Mouse (Mus musculus) v-Abl transformed pro-B cells (cell line): ENCODE data around the gene Trnt1.

Experiments
- in situ Hi-C, 2 experiments: fragments of 400-800 bp; cut with MboI; formaldehyde crosslinking; loops; one replicate each; pipeline ENCODE4 v1.15.1; 2025; ENCODE audit not compliant: unreplicated experiment in 2 of 2

The Trnt1 gene

GRCm38 (mm10) chr6:106766774-106767173 lies 2.1 kb upstream of the Trnt1 start:
- in situ Hi-C loops, result no loop called here

DNA sequence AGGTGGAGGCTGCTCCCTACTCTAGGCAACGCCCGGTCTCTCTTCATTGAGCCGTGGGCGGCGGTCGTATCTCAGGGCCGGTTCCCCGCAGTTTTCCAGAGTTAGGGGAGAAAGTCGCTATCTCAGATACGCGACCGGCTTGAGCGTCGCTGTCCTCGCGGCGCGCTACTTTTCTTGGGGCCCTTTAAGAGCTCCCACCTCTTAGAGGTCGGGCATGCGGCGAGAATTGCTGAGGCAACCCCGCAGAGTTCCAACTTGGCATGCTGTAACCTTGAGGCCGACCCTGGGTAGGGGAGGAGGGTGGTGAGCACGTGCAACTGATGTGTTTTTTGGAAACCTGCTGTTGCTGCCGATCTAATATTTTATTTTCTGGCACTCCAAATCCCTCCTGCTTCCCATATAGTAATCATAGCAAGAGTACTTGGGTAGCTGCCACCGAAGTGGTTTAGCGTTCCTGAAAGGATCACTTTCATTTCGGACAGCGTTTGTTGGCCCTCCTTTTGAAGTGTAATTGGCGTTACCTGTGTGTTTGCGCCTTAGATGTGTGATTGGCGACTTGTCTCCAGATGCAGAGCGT lies 458 bp downstream of the Trnt1 start:
- in situ Hi-C loops, result no loop called here

GRCm38 (mm10) chr6:106770046-106770445 lies 1.1 kb downstream of the Trnt1 start:
- in situ Hi-C loops, result no loop called here

DNA sequence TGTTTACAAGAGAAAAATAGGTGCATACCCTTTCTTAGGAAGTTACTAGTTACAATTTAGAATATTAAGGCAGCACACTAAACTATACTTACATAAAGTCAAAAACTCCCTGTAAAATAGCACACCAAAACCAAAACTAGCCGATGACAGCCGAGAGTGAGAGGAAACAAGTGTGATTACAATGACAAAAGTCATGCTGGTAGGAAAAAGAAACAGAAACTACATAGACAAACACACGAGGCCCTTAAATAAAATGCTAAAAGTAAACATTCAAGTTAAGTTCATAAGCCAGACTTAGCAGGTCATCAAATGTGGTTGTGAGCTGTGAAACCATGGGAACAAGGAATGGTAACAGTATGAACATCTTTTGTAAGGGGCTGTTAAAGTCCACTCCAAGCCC lies 18.2 kb downstream of the Trnt1 start:
- in situ Hi-C loops, result no loop called here

DNA sequence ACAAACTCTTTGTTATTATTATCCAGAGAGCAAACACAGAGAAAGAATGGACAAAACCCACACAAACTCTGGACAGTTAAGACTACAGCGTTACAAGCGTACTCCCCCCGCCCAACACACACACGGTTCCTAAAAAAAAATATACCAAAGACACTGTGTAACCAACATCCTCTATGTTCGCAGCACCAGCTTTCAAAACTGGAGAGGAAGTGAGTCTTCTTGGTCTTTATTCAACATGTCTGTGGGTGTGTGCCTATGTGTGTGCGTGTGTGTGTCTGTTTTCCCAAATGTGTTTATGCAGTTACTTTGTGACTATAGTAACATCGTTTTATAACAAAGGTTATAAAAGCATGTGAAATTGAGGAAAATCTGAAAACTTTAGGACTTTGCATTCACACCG lies 22.5 kb downstream of the Trnt1 start:
- in situ Hi-C loops, result loop anchor here (5.0 to 10.0 kb wide), 3 partner anchors 49 to 77 kb away; no protein-coding TSS in a partner anchor

GRCm38 (mm10) chr6:106792486-106792885 lies 23.6 kb downstream of the Trnt1 start:
- in situ Hi-C loops, result loop anchor here (5.0 to 10.0 kb wide), 3 partner anchors 50 to 78 kb away; no protein-coding TSS in a partner anchor

GRCm38 (mm10) chr6:106793088-106793487 lies 24.2 kb downstream of the Trnt1 start:
- in situ Hi-C loops, result loop anchor here (5.0 to 10.0 kb wide), 3 partner anchors 51 to 78 kb away; no protein-coding TSS in a partner anchor

DNA sequence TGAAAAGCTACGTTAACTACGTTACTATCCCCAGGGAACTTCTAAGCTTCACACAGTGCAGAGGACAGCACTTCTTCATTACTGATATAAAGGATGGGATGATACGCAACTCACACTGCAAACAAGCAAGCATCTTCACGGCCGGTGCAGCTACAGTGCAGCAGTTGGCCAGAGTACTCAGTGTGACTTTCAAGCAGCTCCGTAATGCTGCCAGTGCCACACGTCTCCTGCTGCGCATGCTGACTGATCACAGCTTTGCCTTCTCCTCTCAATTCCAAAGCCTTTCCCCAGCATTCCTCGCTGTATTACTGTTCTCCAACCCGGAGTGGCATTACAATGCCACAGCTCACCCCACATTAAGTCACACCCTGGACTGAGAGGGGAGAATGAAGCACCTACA lies 24.7 kb downstream of the Trnt1 start:
- in situ Hi-C loops, result loop anchor here (5.0 to 10.0 kb wide), 3 partner anchors 51 to 79 kb away; no protein-coding TSS in a partner anchor

- in situ Hi-C loops, result loop anchor here (5.0 to 10.0 kb wide), 3 partner anchors 52 to 79 kb away; no protein-coding TSS in a partner anchor
These were observed 25.3 kb downstream of the Trnt1 start for GRCm38 (mm10) chr6:106794094-106794814.

- in situ Hi-C loops, result loop anchor here (5.0 to 25.0 kb wide), 4 partner anchors 75 to 1938 kb away; no protein-coding TSS in a partner anchor
These were observed 30.7 kb downstream of the Trnt1 start, which contains the start of gene Crbn for GRCm38 (mm10) chr6:106799333-106800226. Gene Crbn, minus strand, starts transcription at chr6:106800077.

DNA sequence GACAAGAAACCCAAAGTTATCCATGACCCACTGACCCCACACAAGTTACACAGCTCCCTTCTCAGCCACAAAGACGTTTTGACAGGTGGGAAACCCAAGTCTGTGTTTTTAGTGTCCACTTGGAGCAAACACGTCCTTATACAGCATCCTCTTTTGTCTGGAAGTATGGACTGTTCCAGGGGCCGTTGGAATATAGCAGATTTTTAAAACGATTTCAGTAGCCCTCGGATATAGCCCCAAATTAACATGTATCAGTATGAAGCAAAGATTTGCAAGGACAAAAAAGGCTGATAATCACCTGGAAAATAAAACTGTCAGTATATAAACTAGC lies 31.3 kb downstream of the Trnt1 start:
- in situ Hi-C loops, result loop anchor here (5.0 to 25.0 kb wide), 2 partner anchors 138 to 1937 kb away; no protein-coding TSS in a partner anchor

DNA sequence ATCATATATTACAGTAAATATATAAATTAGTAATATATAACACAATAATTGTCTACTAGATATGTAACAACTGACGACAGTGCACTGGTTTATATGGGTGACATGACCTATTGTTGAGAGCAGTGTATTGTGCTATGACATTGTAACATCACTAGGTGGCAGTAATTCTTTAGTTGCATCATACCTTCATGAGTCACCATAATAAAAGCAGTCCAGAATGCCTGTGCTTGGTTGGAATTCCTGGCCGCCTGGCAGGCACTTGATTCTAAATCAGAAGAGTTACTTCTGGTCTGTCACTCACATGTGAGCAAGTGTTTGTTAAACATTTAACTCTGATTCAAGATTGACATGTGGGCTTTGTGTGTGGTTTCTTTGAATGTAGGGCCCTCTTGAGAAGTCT lies 36.0 kb downstream of the Trnt1 start:
- in situ Hi-C loops, result loop anchor here (5.0 to 25.0 kb wide), 4 partner anchors 143 to 1932 kb away; no protein-coding TSS in a partner anchor

GRCm38 (mm10) chr6:106809161-106809560 lies 40.2 kb downstream of the Trnt1 start:
- in situ Hi-C loops, result loop anchor here (5.0 to 25.0 kb wide), 3 partner anchors 1243 to 1928 kb away; no protein-coding TSS in a partner anchor

- in situ Hi-C loops, result loop anchor here (25.0 kb wide), 1 partner anchor 1927 kb away; no protein-coding TSS in a partner anchor
These were observed 41.8 kb downstream of the Trnt1 start for GRCm38 (mm10) chr6:106810686-106811085.

- in situ Hi-C loops, result loop anchor here (25.0 kb wide), 1 partner anchor 1918 kb away; no protein-coding TSS in a partner anchor
These were observed 50.3 kb downstream of the Trnt1 start for GRCm38 (mm10) chr6:106819246-106819645.

- in situ Hi-C loops, result loop anchor here (25.0 kb wide), 1 partner anchor 1917 kb away; no protein-coding TSS in a partner anchor
These were observed 51.0 kb downstream of the Trnt1 start for GRCm38 (mm10) chr6:106819906-106820305.

DNA sequence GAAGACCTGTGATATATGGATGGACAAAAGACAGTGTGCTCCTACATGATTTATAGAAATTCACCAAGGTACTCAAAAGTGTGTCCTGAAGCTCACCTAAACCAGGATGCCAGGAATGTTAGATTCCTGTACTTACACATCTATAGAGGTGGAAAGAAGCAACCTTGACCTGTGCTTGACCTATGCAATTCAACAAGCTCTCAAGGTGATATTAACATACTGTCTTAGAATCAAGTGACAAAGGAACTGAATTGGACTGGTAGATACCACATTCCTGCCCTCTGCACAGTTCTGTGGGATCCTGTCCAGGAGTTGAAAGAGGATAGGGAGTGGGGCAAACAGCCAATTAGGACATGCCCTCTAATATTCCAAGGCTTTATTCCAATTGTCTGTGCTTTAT lies 51.6 kb downstream of the Trnt1 start:
- in situ Hi-C loops, result loop anchor here (25.0 kb wide), 1 partner anchor 1917 kb away; no protein-coding TSS in a partner anchor

DNA sequence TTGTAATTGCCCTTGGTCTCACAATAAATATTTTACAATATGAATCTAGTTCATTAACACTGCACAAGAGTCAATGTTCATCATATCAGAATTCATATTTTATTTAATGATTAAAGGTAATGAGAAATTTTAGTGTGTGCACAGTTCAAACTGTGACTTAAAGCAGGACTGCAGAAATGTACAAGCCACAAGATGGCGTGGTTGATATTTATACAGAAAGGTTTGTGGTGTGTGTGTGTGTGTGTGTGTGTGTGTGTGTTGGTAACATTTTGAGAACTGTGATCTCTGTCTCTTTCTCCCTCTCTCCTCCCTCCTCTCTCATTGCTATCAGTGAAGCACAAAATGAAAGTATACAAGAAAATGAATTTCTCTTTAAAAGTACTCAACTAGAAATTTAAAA lies 53.4 kb downstream of the Trnt1 start:
- in situ Hi-C loops, result loop anchor here (25.0 kb wide), 1 partner anchor 1915 kb away; no protein-coding TSS in a partner anchor
